21 mouse cellular contexts compared by ENCODE assay signal in the genomic region with DNA sequence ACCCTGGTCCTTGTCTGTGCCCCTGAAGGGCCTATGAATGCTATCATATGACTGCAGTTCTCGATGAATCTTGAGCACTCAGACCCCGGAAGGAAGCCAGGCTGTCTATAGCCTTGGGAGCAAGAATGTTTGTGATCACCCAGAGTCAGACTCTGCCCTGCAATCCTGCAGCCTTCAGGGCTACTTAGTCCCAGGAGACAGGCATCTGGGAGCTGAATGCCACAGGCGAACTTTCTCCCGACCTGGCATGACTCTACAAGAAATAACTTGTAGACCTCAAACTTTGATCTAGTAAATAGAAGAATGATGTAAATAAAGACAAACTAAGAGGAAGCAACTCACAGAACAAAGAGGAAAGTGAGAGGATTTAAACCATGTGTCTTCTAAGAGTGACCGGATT. TPM values are rescaled to one million over a fixed set of nuclear protein-coding genes. Genes with fewer than 3 reads are reported as not detected.
DNase-seq lines count a peak whose midpoint lies in the region; ATAC-seq and TF ChIP-seq lines count a peak whose summit lies in the region.
"Had no signal": no experiment of that assay in that cellular context is flagged by ENCODE, and none has a peak within 500 bp of the region (broad histone marks: within the 10 kb centered on the region; RNA-seq: fewer than 3 reads in every experiment).

No protein-coding gene starts in this region.

- WGBS in embryonic facial prominence, embryonic 14.5 days: 25% methylated on average over 5 of the region's 5 CpGs
- 65% methylated on average over 5 of the region's 5 CpGs for WGBS in forebrain, embryonic 14.5 days

- no peak overlapping the region for H3K4me3 ChIP-seq in gastrocnemius, adult 2 months
- no peak overlapping the region for H3K4me3 ChIP-seq in embryonic facial prominence, embryonic 14.5 days (ENCODE audit: low read depth, low read length)
- no peak overlapping the region for H3K4me3 ChIP-seq in forebrain, embryonic 14.5 days (ENCODE audit: low read depth, low read length)
- H3K4me3 ChIP-seq: heart, embryonic 13.5 days; stomach, embryonic 15.5 days had no signal

- no peak overlapping the region for H3K9ac ChIP-seq in embryonic facial prominence, embryonic 14.5 days (ENCODE audit: low read depth, low read length)
- no peak overlapping the region for H3K9ac ChIP-seq in forebrain, embryonic 14.5 days (ENCODE audit: low read length)
- H3K9ac ChIP-seq: heart, embryonic 13.5 days; stomach, embryonic 15.5 days had no signal

- ATAC-seq in embryonic facial prominence, embryonic 14.5 days (ENCODE audit: low read depth): no peak
- no peak for ATAC-seq in forebrain, embryonic 14.5 days
- ATAC-seq: forebrain, embryonic 16.5 days; hindbrain, embryonic 16.5 days; intestine, embryonic 16.5 days; midbrain, embryonic 16.5 days had no signal

- intact Hi-C loops in gastrocnemius, adult 2 months (cut with DNase I): loop anchor here (1.0 to 5.0 kb wide), 2 partner anchors 42 to 62 kb away; a partner anchor contains a TSS
- intact Hi-C loops in gastrocnemius, postnatal 14 days (cut with DNase I; ENCODE audit: low total_unique reads): no loop called here

- TF ChIP-seq CTCF in gastrocnemius, adult 2 months (IDR thresholded peaks at IDR 0.05): no peak

- 0 out of 2 replicates have a peak overlapping the region, but pooled peaks have one; percentile 16 for H3K27ac ChIP-seq in gastrocnemius, adult 2 months
- H3K27ac ChIP-seq in embryonic facial prominence, embryonic 14.5 days (replicated peaks; ENCODE audit: low read depth, low read length): no peak overlapping the region
- H3K27ac ChIP-seq in forebrain, embryonic 14.5 days (ENCODE audit: low read depth, low read length): no peak overlapping the region
- H3K27ac ChIP-seq: heart, embryonic 13.5 days; stomach, embryonic 15.5 days had no signal

- H3K4me1 ChIP-seq in embryonic facial prominence, embryonic 14.5 days (ENCODE audit: control insufficient read depth, insufficient read depth, low read length): no peaks in the 10 kb centered on the region; the same call in 1 of the 2 replicates
- H3K4me1 ChIP-seq in forebrain, embryonic 14.5 days (ENCODE audit: control insufficient read depth, insufficient read depth, low read length): no peaks in the 10 kb centered on the region
- H3K4me1 ChIP-seq: stomach, embryonic 15.5 days had no signal

- no peaks in the 10 kb centered on the region for H3K27me3 ChIP-seq in embryonic facial prominence, embryonic 14.5 days (replicated peaks; ENCODE audit: control insufficient read depth, insufficient read depth, low read length)
- H3K27me3 ChIP-seq in forebrain, embryonic 14.5 days (replicated peaks; ENCODE audit: control insufficient read depth, insufficient read depth, low read length): no peaks in the 10 kb centered on the region
- H3K27me3 ChIP-seq: heart, embryonic 13.5 days; stomach, embryonic 15.5 days had no signal

- DNase-seq in gastrocnemius, adult 2 months: no peak
- DNase-seq in gastrocnemius, postnatal 14 days: no peak
- peak; percentile 37 for DNase-seq in lung, postnatal 10 days
- no peak for DNase-seq in lung, adult 18-20 months
- peak; percentile 24 for DNase-seq in embryonic facial prominence, embryonic 14.5 days (ENCODE audit: low spot score)
- DNase-seq in mesoderm, embryonic 11.5 days (ENCODE audit: low read depth, low spot score): peak; percentile 10
- no peak for DNase-seq in forebrain, embryonic 14.5 days (ENCODE audit: low spot score)
- DNase-seq: B cell, adult 2 months; cerebellum, adult 11-12 months; cerebellum, postnatal 25 days; heart, postnatal 36 days; left cerebral cortex, postnatal 4 days; liver; right cerebral cortex, postnatal 25 days; thymus, adult 18-20 months had no signal

- H3K36me3 ChIP-seq in embryonic facial prominence, embryonic 14.5 days (ENCODE audit: control insufficient read depth, insufficient read depth, low read length): no peaks in the 10 kb centered on the region
- no peaks in the 10 kb centered on the region for H3K36me3 ChIP-seq in forebrain, embryonic 14.5 days (ENCODE audit: control insufficient read depth, insufficient read depth, low read length)
- H3K36me3 ChIP-seq: heart, embryonic 13.5 days; stomach, embryonic 15.5 days had no signal

- H3K4me2 ChIP-seq in embryonic facial prominence, embryonic 14.5 days (ENCODE audit: low read depth, low read length): no peak overlapping the region
- no peak overlapping the region for H3K4me2 ChIP-seq in forebrain, embryonic 14.5 days (ENCODE audit: low read length)
- H3K4me2 ChIP-seq: heart, embryonic 13.5 days; stomach, embryonic 15.5 days had no signal

- no peaks in the 10 kb centered on the region for H3K9me3 ChIP-seq in embryonic facial prominence, embryonic 14.5 days (ENCODE audit: control insufficient read depth, low read length)
- no peaks in the 10 kb centered on the region for H3K9me3 ChIP-seq in forebrain, embryonic 14.5 days (replicated peaks; ENCODE audit: control insufficient read depth, low read length)
- H3K9me3 ChIP-seq: heart, embryonic 13.5 days; stomach, embryonic 15.5 days had no signal

RNA-seq across cellular contexts. Expression of a gene that starts 40.7 kb away (rescaled TPM):
- total RNA-seq in gastrocnemius, adult 2 months (2021): 10 to 100 TPM; 73.5 to 85.7 TPM
- total RNA-seq in gastrocnemius, postnatal 14 days (2021): 10 to 100 TPM; 74.1 to 86.7 TPM
- 13.9 and 15.1 TPM in 2 replicates for polyA plus RNA-seq in embryonic facial prominence, embryonic 14.5 days (2014; fragmentation: Nextera tagmentation; extraction: Ambion mirVana)
- polyA plus RNA-seq in forebrain, embryonic 14.5 days (2014; fragmentation: Nextera tagmentation; extraction: Ambion mirVana): 27.4 and 38.9 TPM in 2 replicates

Comparison
In these comparisons a context has a peak if more than half of its experiments do, and no peak if none do; other contexts are left out.
1. DNase-seq: peak in lung, postnatal 10 days (single experiment), embryonic facial prominence, embryonic 14.5 days (single experiment) and mesoderm, embryonic 11.5 days (single experiment); none in gastrocnemius, adult 2 months (single experiment), gastrocnemius, postnatal 14 days (single experiment), lung, adult 18-20 months (0 of 2) and forebrain, embryonic 14.5 days (single experiment).